Mouse (Mus musculus) cerebral cortex, adult 2 months (tissue): ENCODE measurements around the gene Xrra1.

Experiments
- WGBS: fragments of 180-500 bp; shearing (Covaris S2); methylation state at CpG from one replicate; pipeline ENCODE4 v1.1.7; 2018; 5-methylcytosine and 5-hydroxymethylcytosine counted together

Xrra1 gene

GRCm38 (mm10) chr7:99851121-99851520 is 7.8 kb upstream of the Xrra1 start:
- 50% methylated on average over 1 of the region's 1 CpGs for WGBS

- WGBS, result 84% methylated on average over 6 of the region's 6 CpGs
These were observed 7.3 kb upstream of the Xrra1 start for GRCm38 (mm10) chr7:99851618-99852017.

- WGBS, result 88% methylated on average over 7 of the region's 7 CpGs
These were observed 5.6 kb upstream of the Xrra1 start for GRCm38 (mm10) chr7:99853350-99853749.

GRCm38 (mm10) chr7:99854311-99854710 is 4.6 kb upstream of the Xrra1 start:
- 84% methylated on average over 4 of the region's 4 CpGs for WGBS

GRCm38 (mm10) chr7:99856266-99856861 is 2.6 kb upstream of the Xrra1 start:
- WGBS, result 61% methylated on average over 14 of the region's 14 CpGs

- under 1% methylated on average over 19 of the region's 19 CpGs for WGBS
These were observed 622 bp upstream of the Xrra1 start for GRCm38 (mm10) chr7:99858175-99858812.

- WGBS, result 73% methylated on average over 7 of the region's 7 CpGs
These were observed 4.4 kb downstream of the Xrra1 start, which contains the start of gene Spcs2 for GRCm38 (mm10) chr7:99863362-99863761. Spcs2 (minus strand) TSS chr7:99863462.

GRCm38 (mm10) chr7:99864241-99865028 is 5.5 kb downstream of the Xrra1 start:
- WGBS, result 48% methylated on average over 11 of the region's 11 CpGs

GRCm38 (mm10) chr7:99865219-99865618 is 6.3 kb downstream of the Xrra1 start:
- WGBS, result 42% methylated on average over 3 of the region's 3 CpGs

- 69% methylated on average over 4 of the region's 4 CpGs for WGBS
These were observed 10.4 kb downstream of the Xrra1 start for GRCm38 (mm10) chr7:99869296-99869695.

- 59% methylated on average over 6 of the region's 6 CpGs for WGBS
These were observed 15.0 kb downstream of the Xrra1 start for GRCm38 (mm10) chr7:99873965-99874364.

- WGBS, result 38% methylated on average over 5 of the region's 5 CpGs
These were observed 17.0 kb downstream of the Xrra1 start for GRCm38 (mm10) chr7:99875891-99876290.

- WGBS, result 2% methylated on average over 3 of the region's 3 CpGs
These were observed 17.4 kb downstream of the Xrra1 start for GRCm38 (mm10) chr7:99876345-99876744.

- WGBS, result 49% methylated on average over 2 of the region's 2 CpGs
These were observed 19.3 kb downstream of the Xrra1 start for GRCm38 (mm10) chr7:99878254-99878653.

GRCm38 (mm10) chr7:99887230-99887735 is 28.4 kb downstream of the Xrra1 start:
- 86% methylated on average over 2 of the region's 2 CpGs for WGBS

GRCm38 (mm10) chr7:99889175-99889880 is 30.4 kb downstream of the Xrra1 start:
- WGBS, result 44% methylated on average over 10 of the region's 10 CpGs

- 45% methylated on average over 3 of the region's 3 CpGs for WGBS
These were observed 31.3 kb downstream of the Xrra1 start for GRCm38 (mm10) chr7:99890168-99890755.

GRCm38 (mm10) chr7:99891471-99891870 is 32.6 kb downstream of the Xrra1 start:
- WGBS, result 47% methylated on average over 3 of the region's 3 CpGs

GRCm38 (mm10) chr7:99892351-99892750 is 33.4 kb downstream of the Xrra1 start:
- 89% methylated on average over 2 of the region's 2 CpGs for WGBS

GRCm38 (mm10) chr7:99893967-99894366 is 35.1 kb downstream of the Xrra1 start:
- 71% methylated on average over 3 of the region's 3 CpGs for WGBS

- WGBS, result 77% methylated on average over 6 of the region's 6 CpGs
These were observed 35.6 kb downstream of the Xrra1 start for GRCm38 (mm10) chr7:99894478-99894877.
